Mouse (Mus musculus): ENCODE results near the gene 4930452B06Rik.

DNA sequence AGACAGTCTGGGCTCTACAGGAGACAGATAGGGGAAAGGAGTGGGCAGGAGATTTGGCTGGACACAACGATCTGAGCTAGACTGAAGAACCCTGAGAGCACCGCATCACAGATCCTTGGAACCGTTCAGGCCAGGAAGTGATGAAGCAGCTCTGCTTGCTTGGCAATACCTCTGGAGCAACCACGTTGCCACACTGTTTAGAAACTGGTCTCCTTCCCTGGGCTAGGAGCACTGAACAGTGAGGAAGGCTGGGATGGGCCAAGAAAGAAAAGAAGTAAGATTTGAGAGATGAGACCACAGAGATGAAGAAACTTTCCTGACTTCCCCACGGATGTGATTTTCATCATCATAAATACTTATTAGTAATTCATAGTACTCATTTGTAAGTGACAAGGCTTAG, 45.5 kb downstream of the 4930452B06Rik start:
- TF ChIP-seq CTCF (IDR thresholded peaks at IDR 0.05; ENCODE audit: low read depth) (no peak), EP300 (IDR thresholded peaks at IDR 0.05; ENCODE audit: low read depth) (no peak)
